Mouse (Mus musculus) ES-Bruce4 (cell line): ENCODE measurements at regions not wholly inside any gene's neighbourhood (a gene's known extent, or its start where the extent isn't known, plus 50 kb on each side); places are given as distances from the start of the nearest gene placed in this dataset.

Experiments used
- CTCF ChIP-seq: IDR thresholded peaks from one replicate; pipeline ENCODE4 v1.8.1; 2011; ENCODE audit warnings: low read depth, low read length
- EP300 ChIP-seq: IDR thresholded peaks from 2 replicates; pipeline ENCODE4 v1.6.1; 2011; ENCODE audit warnings: low read depth, low read length; ENCODE audit not compliant: insufficient read depth
- POLR2A ChIP-seq: IDR thresholded peaks from one replicate; pipeline ENCODE4 v1.8.1; 2011; ENCODE audit warnings: low read length; ENCODE audit not compliant: insufficient read depth

DNA sequence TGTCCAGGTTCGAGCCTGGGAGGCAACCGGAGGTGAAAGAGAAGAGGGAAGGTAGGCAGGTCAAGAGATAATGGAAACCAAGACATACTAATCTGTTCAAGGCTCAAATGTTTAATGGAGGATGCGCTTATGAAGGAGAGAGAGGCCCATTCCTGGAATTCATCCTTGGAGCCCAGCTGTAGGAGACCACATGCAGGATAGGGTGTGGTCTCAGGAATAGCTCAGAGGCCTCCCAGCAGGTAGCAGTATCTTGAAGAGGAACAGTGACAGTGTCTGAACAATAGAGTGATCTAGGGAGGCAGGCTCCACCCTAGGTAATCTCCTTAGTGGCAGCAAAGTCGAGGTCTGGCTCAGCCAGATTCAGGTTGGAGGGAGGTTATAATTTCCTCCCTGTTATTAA, 243.3 kb downstream of the Impad1 start:
- no peak for TF ChIP-seq CTCF
- no peak for TF ChIP-seq POLR2A
- peak; percentile 69; the same call in 1 of the 2 replicates for TF ChIP-seq EP300
